Mouse (Mus musculus): ENCODE results near the gene Abcb5. TPM values are rescaled to one million over a fixed set of nuclear protein-coding genes. Genes with fewer than 3 reads are reported as not detected.

Abcb5 gene
- polyA plus RNA-seq (2017; shearing (Covaris generic)): not detected

DNA sequence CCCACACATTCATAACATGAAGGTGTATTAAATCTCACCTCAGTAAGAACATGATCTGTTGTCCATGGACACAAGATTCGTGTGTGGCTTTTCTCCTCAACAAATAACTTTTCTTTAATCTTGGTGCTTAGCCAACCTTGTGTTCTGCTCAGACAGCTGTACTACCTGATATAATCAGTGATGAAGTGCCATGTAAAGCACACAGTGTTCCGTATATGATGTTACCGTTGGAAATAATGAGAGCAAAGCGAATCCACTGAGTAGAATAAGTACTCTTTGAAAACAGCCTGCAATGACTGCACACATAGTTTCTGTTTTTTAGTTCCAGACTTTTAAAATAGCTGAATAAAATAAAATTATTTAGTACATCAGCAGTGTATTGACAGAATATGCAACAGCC lies at the start of gene Abcb5:
Gene Abcb5, minus strand, starts transcription at position 101 of the 400 bp plus-strand sequence.

DNA sequence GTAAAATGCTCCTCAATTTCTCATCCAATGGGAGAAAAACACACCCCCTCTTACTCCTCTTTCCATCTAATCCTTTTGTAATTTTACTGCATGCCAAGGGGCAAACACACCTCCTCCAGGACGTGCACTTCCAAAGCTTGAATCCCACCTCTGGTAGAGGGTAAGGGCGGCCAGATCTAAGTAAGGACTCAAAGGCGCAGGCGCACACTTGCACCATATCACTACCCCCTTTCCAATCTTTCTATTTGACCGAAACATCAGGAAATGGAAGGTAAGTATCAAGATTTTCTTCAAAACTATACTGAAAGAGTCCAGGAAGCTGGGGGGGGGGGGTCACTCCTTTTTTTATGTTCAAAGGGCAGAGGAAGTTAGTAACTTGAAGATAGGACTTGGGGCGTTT lies 120.0 kb downstream of the Abcb5 start, which contains the start of gene Sp8:
Gene Sp8, plus strand, starts transcription at position 109 of the 400 bp plus-strand sequence.

Other genes starting within 250 kb of the Abcb5 start
- gene Sp8, start 120.1 kb downstream of the Abcb5 start, polyA plus RNA-seq (2017; shearing (Covaris generic)): 0.05 TPM

Data from CD4-positive, CD25-positive, alpha-beta regulatory T cell (primary cell).